Mouse (Mus musculus): ENCODE measurements around the gene Lima1. TPM values are rescaled to one million over a fixed set of nuclear protein-coding genes. Genes with fewer than 3 reads are reported as not detected.

The Lima1 gene
- polyA plus RNA-seq, 1 experiment from 2014 or later, result 65.4 TPM

DNA sequence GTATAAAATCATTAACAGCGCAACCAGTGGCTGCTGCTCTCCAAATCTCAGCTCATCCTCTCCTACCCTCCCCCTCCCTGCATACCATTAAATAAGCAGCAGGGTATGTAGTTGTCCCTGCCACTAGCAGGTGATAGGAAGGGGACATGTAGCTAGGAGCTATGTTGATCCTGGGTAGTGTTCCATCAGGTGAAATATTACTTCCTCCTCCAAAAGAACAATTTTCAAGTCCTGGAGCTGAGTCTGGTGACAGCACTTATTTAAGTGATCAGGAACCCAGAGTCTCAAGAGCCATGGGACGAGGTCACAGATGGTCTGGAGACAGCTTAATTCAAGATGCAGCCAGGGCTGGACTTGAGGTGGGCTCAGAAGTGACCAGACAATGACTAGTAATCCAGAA is 139.6 kb downstream of the Lima1 start:
- no peak for DNase-seq (ENCODE audit: low spot score)
- peaks cover 96% of the 10 kb centered on the region for H3K36me3 ChIP-seq (replicated peaks)
- WGBS, result 85% methylated on average over 2 of the region's 2 CpGs

DNA sequence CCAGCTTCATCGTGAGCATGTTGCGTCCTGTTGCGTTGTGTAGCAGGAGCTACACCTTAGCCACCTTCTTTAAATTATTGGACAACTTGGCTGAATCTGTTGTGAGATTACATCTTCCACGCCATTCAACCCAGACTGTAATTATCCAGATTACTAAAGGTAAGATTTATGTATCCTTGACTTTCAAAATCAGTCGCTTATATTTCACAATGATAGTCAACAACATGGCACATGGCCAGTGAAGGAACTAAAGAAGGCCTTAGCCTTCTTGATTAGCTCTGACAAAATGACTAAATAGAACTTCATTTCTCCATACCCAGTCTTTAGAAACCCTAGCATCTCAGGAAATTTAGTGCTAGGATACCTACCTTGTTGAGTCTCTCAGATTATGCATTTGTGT is 142.1 kb downstream of the Lima1 start:
- DNase-seq (ENCODE audit: low spot score), result no peak
- no peak overlapping the region for H3K27ac ChIP-seq (replicated peaks)
- H3K4me1 ChIP-seq, result no peaks in the 10 kb centered on the region
- H3K4me3 ChIP-seq, result no peak overlapping the region
- H3K27me3 ChIP-seq (replicated peaks; ENCODE audit: low read depth, poor library complexity, severe bottlenecking), result no peaks in the 10 kb centered on the region
- 95% methylated on average over 5 of the region's 5 CpGs for WGBS
- peaks cover 93% of the 10 kb centered on the region for H3K36me3 ChIP-seq (replicated peaks)
- H3K9me3 ChIP-seq, result peaks cover 7% of the 10 kb centered on the region; the same call in 1 of the 2 replicates

More for the DNA sequence above, 139.6 kb downstream of the Lima1 start:
- no peaks in the 10 kb centered on the region for H3K9me3 ChIP-seq
- no peak overlapping the region for H3K4me3 ChIP-seq
- no peaks in the 10 kb centered on the region for H3K4me1 ChIP-seq
- no peak overlapping the region for H3K27ac ChIP-seq (replicated peaks)
- H3K27me3 ChIP-seq (replicated peaks; ENCODE audit: low read depth, poor library complexity, severe bottlenecking), result no peaks in the 10 kb centered on the region

DNA sequence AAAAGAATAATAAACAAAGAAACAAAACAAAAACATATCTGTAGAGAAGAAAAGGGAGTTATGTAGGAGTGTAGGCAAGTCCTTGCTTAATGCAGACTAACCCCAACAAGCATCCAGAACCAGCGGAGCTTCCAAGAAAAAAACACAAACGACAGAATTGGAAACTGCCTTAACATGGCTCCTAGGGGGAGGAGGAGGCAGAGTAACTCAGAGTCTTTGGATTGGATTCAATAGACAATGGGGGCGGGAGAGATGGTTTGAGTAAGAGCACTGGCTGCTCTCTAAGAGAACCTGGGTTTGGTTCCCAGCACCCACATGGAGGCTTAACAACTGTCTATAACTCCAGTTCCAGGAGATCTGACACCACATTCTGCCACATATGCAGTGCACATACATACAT is 143.6 kb downstream of the Lima1 start:
- H3K36me3 ChIP-seq (replicated peaks), result peaks cover 87% of the 10 kb centered on the region
- WGBS, result 88% methylated on average over 3 of the region's 3 CpGs

DNA sequence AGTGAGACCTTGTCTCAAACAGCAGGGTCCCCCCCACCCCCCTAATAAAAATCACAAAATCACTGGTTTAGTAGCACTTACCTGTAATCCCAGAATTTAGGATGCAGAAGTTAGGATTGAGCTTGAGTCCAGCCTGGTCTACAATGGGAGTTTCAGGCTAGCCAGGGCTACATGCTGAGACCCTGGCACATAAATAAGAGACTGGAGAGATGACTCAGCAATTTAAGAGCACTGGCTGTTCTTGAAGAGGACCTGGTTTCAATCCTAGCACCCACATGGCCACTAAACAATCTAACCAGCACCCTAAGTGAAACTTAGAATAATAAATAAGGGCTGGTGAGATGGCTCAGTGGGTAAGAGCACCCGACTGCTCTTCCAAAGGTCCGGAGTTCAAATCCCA is 144.1 kb downstream of the Lima1 start:
- Histone ChIP-seq H3K9me3 (peaks cover 7% of the 10 kb centered on the region; the same call in 1 of the 2 replicates), H3K27me3 (replicated peaks; ENCODE audit: low read depth, poor library complexity, severe bottlenecking) (no peaks in the 10 kb centered on the region), H3K27ac (replicated peaks) (no peak overlapping the region), H3K36me3 (replicated peaks) (peaks cover 82% of the 10 kb centered on the region), H3K4me1 (peaks cover 6% of the 10 kb centered on the region), H3K4me3 (no peak overlapping the region)
- 97% methylated on average over 2 of the region's 2 CpGs for WGBS
- no peak for DNase-seq (ENCODE audit: low spot score)

More for the DNA sequence above, 143.6 kb downstream of the Lima1 start:
- Histone ChIP-seq H3K4me1 (peaks cover under 1% of the 10 kb centered on the region), H3K4me3 (no peak overlapping the region), H3K27ac (replicated peaks) (no peak overlapping the region), H3K9me3 (peaks cover 7% of the 10 kb centered on the region; the same call in 1 of the 2 replicates), H3K27me3 (replicated peaks; ENCODE audit: low read depth, poor library complexity, severe bottlenecking) (no peaks in the 10 kb centered on the region)
- DNase-seq (ENCODE audit: low spot score), result no peak

DNA sequence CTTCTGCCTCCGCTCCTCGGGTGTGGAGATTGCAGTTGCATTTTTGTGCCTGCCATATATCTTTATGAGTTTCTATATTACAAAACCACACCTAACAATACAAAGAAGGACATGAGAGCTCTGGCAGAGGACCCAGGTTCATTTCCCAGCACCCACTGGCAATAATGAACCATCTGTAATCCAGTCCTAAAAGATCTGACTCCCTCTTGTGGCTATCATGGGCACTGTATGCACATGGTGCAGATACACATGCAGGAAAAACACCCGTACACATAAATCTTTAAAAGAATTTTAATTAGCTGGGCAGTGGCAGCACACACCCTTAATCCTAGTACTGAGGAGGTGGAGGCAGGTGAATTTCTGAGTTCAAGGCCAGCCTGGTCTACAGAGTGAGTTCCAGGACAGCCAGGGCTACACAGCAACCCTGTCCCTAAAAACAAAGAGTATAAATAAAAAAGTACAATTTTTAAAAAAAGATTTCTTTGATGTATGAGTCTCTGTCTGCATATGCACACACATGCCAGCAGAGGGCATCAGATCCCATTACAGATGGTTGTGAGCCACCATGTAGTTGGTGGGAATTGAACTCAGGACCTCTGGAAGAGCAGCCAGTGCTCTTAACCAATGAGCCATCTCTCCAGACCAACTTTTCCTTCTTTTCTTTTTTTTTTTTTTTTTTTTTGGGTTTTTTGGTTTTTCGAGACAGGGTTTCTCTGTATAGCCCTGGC is 146.0 kb downstream of the Lima1 start:
- no peak overlapping the region for H3K27ac ChIP-seq (replicated peaks)
- no peaks in the 10 kb centered on the region for H3K27me3 ChIP-seq (replicated peaks; ENCODE audit: low read depth, poor library complexity, severe bottlenecking)
- 97% methylated on average over 4 of the region's 4 CpGs for WGBS
- H3K36me3 ChIP-seq (replicated peaks), result peaks cover 63% of the 10 kb centered on the region
- no peak for DNase-seq (ENCODE audit: low spot score)
- no peak overlapping the region for H3K4me3 ChIP-seq
- peaks cover 7% of the 10 kb centered on the region; the same call in 1 of the 2 replicates for H3K9me3 ChIP-seq
- H3K4me1 ChIP-seq, result peaks cover 23% of the 10 kb centered on the region

Other genes with a start within 250 kb of the Lima1 start
- 146 TPM in 2 replicates for gene Racgap1, start 223.8 kb downstream of the Lima1 start, polyA plus RNA-seq (2016; fragmentation: Nextera tagmentation; extraction: Ambion mirVana)
- 3.2 and 4.9 TPM in 2 replicates for gene Asic1, start 205.1 kb downstream of the Lima1 start, polyA plus RNA-seq (2016; fragmentation: Nextera tagmentation; extraction: Ambion mirVana)
- 83.3 and 89.1 TPM in 2 replicates for gene Smarcd1, start 173.3 kb downstream of the Lima1 start, polyA plus RNA-seq (2016; fragmentation: Nextera tagmentation; extraction: Ambion mirVana)
- not detected in 2 replicates for gene Gm17349, start 170.0 kb downstream of the Lima1 start, polyA plus RNA-seq (2016; fragmentation: Nextera tagmentation; extraction: Ambion mirVana)
- gene Gpd1, start 157.9 kb downstream of the Lima1 start, polyA plus RNA-seq (2016; fragmentation: Nextera tagmentation; extraction: Ambion mirVana), result 0.42 and 0.55 TPM in 2 replicates
- 129 and 131 TPM in 2 replicates for gene Cox14, start 149.8 kb downstream of the Lima1 start, polyA plus RNA-seq (2016; fragmentation: Nextera tagmentation; extraction: Ambion mirVana)
- gene Cers5, start 102.6 kb downstream of the Lima1 start, polyA plus RNA-seq (2016; fragmentation: Nextera tagmentation; extraction: Ambion mirVana), result 60.2 and 63.8 TPM in 2 replicates
- not detected in 2 replicates for gene Fam186a, start 91.6 kb upstream of the Lima1 start, polyA plus RNA-seq (2016; fragmentation: Nextera tagmentation; extraction: Ambion mirVana)
- gene Larp4, start 94.6 kb upstream of the Lima1 start, polyA plus RNA-seq (2016; fragmentation: Nextera tagmentation; extraction: Ambion mirVana), result 38.0 and 40.7 TPM in 2 replicates
- 16.2 and 16.9 TPM in 2 replicates for gene Dip2b, start 163.2 kb upstream of the Lima1 start, polyA plus RNA-seq (2016; fragmentation: Nextera tagmentation; extraction: Ambion mirVana)